Mouse (Mus musculus): ENCODE results near the gene Vmn1r21. TPM values are rescaled to one million over a fixed set of nuclear protein-coding genes. Genes with fewer than 3 reads are reported as not detected.
"Not testable (repeated sequence)": the region's sequence is repeated elsewhere in the genome, so short reads cannot be mapped to it uniquely, and the experiment has no call there.

Gene Vmn1r21
- not detected for total RNA-seq (2021)
- long read RNA-seq, experiment 1: 0 reads
- long read RNA-seq, experiment 2: 0 reads

DNA sequence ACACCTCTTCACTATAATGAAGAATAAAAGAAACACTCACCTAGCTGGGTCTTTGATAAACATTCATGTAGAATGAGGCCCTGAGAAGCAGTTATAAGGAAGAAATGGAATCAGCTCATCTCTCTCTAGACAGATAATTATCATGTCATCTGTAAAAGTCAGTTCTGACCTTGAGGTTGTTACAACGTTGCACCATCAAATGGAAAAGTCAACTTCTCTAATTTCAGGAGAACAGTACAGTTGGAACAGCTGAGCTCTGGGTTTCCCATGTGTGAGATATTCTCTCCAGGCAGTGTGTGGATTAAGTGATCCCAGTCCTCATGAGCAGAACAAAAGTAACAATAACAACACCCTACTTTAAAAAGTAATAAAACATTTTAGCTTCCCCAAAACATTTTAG, at the start of gene Vmn1r21:
Gene Vmn1r21 (minus strand): TSS at position 58 of the 400 bp plus-strand sequence.
- DNase-seq: no peak

DNA sequence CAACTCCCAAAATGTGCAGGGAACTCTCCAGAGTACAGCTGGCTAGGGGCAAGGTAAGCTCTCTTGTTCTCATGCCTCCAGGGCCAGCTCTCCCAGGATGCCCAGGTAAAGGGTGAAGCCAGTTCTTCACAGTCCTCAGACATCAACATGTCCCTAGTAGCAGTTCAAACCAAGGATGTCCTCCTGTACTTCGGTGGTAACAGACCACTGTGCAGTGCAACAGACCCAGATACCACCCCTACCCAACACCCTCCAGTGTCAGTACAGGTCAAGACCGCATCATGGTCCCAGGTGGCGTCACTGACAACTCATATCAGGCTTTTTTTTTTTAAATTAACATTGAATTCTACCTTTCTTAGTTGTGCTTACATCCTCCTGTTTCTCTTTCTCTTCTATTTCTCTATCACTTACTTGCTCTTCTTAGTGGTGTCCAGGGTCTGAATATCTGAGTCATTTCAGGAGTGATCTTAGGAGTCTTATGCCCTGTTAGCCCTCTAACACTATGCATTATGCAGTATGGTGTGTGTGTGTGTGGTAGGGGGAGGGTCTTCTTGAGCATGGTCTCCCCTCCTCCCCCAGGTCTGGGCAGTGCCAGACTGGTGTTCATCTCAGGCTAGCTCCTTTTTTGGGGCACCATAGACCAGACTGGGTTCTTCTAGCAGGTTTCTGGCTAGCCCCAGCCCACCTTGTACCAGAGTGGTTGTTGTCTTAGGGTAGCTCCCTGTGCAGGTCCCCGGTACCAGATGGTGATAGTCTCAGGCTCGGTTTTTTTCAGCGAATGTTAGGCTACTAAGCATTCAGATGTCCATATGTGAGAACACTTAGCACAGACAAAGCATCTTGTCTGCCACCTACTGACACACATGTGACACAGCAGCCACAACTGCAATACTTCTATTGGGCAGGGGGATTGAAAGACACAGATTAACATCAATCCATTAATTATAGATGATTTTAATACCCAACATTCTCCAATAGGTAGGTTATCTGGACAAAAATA, 9.2 kb upstream of the Vmn1r21 start:
- DNase-seq: peak; percentile 2 to 19

DNA sequence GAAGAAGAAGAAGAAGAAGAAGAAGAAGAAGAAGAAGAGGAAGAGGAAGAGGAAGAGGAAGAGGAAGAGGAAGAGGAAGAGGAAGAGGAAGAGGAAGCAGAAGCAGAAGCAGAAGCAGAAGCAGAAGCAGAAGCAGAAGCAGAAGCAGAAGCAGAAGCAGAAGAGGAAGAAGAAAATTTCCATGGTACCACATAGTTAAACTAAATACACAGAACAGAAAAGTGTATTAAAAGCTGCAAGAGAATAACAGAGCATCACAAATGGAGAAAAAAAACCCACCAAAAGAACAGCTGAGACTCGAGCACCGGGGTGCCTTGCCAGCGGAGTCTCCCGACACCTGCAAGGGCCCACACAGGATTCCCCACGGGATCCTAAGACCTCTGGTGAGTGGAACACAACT, 1.0 kb upstream of the Vmn1r21 start:
- not testable (repeated sequence) for DNase-seq

DNA sequence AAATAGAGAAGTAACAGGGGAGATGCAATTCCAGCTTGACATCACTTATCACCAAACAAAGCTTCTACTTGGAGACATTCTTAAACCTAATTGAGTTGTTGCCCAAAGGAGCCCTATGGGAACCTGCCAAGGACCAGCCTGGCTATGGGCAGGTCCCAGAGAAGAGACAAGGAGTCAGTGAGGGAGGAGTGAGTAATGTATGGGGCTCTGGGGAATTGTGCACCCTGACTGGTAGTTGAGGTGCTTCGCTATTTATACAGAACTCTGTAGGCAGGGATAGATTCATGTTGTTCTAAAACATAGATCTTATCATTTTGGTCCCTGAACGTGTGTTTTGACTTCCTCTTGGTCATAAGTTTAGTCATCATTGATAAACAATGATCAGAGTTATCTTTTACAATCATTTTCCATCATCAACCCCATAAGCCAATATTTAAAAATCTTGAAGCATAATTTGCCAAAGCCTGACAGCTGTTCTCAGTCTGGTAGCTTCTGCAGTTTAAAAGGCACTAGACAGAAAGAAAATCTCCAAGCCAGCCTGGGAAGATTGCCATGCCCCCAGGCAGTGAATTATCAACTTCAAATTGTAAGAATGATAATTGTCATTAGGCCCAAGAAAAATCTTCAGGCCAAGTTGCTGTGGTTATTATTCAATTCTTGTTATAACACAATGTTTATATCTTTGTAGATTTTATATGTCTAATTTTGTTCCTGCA, 10.3 kb downstream of the Vmn1r21 start:
- DNase-seq: no peak

DNA sequence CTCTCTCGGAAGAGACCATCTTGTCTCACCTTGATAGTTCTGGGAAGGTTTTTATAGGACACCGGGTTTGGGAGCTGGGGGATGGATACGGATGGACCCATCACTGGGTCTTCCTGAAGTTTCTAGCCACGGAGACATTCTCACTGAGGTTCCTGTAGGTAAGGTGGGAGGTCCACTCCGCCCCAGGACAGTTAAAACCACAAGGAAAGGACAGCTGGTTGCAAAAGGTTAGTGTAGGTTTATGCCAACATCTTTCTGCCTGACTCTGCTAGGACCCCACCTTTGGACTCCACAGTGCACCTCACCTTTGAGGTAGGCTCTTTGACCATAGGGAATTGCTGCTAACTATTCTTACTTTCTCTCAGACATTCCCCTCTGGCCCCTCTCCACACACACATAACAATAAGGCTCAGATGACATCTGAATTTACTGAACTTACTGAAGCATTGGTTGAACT, 24.9 kb downstream of the Vmn1r21 start:
- DNase-seq: no peak

DNA sequence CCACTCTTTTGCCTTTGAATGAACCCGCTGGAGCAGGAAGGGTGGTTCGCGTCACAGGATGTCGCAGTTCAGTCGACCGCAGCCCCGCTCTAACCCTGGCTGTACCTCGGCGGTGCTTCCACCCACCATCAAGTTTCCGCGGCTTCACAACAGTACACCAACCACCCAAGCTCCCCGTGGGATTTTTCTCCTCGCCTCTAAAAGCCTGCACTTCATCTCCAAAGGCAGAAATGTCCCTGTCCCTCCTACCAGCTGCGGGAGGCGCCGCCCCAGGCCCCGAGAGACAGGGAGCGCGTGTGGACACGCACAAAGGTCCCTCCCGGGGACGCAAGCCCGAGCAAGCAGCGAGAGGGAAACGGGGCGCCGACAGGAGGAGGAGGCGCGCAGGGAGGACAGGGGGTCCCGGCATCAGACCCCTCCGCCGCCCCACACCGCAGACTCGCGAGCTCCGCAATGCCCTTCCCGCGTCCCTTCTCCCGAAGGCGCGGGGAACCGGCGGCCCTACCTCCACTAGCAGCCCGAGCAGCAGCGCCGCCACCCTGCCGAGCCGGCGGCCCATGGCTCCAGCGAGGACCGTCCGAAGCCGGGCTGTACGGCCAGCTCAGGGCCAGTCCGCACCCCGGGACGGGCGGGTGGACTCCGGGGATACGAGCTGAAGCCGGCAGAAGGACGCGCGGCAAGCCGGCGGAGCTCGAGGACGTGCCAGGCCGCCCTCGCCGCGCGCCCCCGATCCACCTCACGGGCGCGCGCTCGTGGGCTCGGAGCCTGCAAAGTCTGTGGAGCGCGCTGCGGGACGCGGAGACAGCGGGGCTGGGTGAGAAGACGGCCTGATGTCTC, 25.5 kb downstream of the Vmn1r21 start, which contains the start of gene Vopp1:
Gene Vopp1 (minus strand): TSS at position 738 of the 837 bp plus-strand sequence.
- peak; percentile 74 to 82 for DNase-seq

DNA sequence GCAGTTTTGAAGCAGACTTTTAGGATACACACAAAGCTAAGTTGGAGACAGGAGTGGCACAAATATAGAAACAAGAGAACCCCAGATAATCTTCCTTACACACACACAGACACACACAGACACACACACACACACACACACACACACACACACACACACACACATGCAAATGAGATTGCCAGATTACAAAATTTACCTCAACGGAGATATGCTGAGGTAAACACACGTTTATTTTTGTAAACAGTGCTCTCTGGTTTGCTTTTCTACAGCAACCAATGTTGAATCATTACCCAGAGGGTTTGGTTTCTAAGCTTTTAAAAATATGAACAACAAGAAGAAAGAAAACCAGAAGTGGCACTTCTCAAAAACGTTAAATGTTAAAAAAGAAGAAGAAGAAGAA, 26.7 kb downstream of the Vmn1r21 start:
- DNase-seq: no peak

DNA sequence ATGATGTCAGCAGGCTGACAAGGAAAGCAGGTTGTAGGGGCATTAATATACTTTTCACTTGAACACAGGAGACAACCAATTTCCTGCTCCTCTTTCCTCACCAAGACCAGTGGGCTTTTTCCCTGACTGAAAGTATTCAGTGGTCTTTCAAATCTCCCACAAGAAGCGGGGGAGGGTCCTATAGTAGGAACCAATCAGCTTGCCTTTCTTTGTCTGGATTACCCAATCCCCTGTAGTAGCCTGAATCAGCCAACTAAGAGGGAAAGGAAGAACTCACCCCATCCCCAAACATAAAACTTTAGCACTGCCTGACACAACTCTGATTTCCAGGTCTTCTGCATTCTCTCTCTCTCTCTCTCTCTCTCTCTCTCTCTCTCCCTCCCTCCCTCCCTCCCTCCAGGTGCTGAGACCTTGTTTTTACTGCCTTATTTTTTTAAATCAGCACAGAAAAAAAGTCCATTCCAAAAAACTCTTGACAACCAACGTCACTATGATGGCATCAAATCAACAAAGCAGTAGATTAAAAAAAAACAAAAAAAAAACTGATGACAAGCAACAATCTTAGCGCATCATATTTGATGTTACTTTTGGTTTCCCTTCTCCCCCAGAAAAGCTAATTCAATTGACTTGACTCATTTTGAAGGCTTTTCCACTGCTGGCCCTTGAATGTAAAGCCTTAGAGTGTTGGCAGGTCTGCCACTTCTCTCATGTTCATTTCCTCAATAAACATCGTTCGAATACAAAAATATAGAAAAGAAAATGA, 27.3 kb downstream of the Vmn1r21 start:
- DNase-seq: no peak

DNA sequence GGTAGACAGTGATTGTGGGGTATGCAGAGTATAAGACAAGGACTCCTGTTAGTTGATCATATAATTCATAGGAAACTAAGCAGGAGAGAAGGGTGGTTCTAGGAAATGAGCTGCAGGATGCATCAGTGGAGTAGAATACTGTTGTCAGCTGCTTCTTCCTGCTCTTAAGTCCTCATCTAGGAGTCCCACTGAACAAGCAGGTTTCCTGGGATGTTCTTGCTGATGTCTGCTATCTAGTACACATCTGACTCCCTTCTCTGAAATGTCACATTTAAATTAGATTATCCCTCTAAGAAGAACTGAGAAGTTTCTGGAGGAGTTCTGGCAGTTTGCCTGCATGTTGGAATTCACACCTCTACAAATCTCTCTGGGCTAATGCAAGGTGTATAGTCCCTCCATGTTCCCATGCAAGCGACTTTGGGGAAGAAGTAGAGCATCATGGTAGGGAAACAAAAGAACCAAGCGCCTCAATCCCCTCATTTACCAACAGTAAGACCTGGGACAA, 35.7 kb downstream of the Vmn1r21 start:
- DNase-seq: no peak

DNA sequence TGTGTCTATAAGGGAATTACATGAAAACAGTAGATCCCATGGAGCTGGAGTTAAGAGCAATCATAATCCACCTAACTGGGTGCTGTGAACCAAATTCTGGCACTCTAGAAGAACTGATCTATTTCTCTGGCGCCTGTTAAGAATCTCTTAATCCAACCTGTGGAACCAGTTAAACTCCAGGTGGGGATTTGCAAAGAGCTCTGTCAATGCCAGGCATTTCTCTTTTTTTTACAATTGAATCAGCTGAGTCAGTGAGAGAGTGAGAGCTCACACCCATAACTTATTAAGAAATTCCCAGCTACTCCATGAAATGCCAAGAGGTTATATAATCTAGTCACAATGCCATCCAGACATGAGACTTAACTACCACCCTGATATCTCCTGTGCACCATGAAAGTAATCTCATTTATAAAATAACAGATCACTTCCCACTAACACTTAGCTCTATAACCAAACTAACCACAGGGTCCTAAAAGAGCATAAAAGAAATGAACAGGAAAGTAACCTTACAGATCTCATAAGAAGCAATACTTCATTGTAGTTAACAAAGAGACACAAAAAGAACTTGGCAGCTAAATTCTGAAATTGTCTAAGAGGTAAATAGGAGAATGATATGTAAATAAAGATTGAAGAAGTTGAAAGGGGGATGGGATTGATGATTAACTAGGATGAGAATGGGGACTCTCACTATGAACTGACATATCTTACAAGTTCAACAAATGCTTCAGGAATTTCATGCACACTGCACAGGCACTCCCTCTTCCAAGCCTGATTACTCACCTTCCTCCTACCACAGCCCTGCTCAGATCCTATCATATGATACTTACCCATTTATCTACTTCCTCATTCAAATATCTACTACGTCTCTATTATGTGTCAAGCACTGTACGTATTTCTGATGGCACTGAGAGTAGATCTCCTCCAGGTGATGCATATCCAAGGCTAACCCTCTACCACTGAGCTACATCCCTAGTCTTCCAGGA, 38.1 kb downstream of the Vmn1r21 start:
- no peak for DNase-seq

DNA sequence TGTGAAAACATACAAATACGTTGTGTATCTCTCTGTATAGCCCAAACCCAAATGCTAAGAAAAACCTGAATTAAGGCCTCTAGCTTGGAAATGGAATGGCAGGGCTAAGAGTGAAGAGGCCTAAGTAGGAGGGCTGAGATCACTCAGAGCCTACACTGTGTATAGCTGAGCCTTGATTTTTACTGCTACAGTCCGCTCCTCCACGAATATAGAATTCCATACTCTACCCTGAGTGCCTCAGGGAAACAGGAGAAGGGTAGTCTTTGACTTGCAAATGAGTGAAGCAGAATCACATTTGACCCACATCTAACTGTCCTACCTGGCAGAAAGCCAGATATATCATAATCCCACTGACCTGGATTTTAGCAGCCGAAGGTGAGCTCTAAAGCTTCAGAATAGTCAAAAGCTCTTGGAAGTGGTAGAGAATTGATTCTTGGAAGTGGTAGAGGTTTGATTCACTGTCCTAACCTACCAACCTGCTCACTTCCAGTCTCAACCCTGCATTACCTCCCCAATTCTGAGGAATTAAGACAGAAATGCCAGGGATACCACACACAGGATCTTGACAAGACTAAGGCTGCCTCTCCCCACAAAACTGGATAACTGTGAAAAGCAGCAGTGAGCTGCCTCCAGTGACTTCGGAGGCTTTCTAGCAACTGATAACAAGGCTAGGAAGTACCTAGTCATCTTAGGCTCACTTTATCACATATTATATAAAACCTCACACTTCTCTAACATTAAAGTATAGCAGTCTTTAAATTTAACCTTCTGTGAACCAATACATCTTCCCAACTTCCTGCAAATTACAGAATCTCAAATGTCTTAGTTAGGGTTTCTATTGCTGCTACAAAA, 44.7 kb downstream of the Vmn1r21 start:
- no peak for DNase-seq

DNA sequence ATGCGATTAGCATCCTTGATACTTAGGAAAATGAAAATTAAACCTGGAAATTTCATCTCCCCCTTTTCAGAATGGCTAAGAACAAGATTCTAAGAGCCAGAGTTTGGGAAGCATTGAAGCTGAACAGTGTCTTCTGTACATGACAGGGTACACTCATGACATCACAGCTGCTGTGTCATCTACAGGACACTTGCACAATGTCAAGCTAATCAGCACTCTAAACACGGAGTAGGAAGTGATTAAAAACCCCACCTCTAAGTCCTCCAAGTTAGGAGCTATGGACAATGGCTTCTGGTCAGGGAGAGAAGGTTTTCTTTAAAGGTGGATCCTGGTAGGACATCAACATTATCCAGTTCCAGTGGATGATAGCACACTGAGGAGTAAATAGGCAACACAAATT, 47.0 kb downstream of the Vmn1r21 start:
- no peak for DNase-seq

DNA sequence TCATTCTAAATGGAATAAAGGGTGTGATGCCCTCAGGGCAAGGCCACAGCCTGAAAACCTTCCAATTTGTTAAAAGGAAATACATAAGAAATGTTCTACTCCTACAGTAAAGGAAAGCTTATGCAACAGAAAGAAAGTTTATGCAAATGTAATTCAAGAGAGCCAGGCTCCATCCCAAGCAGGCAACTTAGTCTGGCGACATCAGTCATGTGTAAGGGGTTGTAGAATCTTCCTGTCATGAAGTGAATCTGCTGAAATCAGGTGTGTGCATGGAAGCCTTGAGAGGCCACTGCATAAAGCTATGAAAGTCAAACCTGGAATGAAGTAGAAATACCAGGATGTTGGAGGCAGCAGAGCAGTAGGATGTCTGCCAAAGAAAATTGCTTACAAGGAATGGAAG, 51.2 kb downstream of the Vmn1r21 start:
- DNase-seq: no peak

DNA sequence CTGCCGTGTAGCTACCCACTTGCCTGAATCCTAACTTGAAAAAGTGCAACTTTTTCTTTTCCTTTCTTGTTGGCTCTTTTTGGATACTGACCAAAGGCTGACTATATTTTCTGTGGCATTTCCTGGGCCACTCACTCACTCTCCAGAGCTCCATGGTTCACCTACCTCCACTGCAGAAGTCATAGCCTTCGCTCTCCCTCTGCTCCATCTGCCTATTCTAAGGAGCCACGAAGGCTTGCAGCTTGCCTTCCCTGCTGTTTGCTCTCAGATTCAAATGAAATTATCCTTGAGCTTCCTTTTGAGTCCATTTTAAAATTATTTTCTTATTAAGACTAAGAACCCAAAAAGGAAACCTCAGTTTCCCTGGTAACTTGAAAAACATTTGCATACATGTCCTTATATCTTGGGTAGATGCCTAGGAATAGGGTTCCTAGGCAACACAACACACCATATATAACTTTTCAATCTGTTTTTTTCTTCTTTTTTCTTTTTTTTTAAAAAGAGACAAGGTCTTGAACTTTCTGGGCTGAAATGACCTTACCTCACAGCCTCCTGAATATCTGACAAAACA, 53.2 kb downstream of the Vmn1r21 start:
- no peak for DNase-seq

DNA sequence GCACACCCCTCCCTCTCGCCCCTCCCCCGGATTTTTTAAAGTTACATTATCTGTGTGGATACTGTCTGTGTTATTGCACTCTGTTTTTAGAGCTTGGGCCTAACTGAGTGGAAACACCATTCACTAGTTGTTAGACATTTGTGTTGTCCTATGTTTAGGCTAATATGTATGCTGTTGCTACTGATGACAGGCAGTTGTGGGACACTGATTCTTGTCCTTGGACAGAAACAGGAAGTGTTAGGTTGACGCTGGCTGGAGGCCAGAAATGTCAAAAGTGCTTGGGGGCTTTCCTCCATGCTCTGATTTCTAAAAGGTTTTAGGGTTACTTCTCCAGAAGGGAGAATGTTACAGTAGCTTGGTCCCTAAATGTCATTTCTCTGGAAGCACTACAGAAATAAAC, 54.3 kb downstream of the Vmn1r21 start:
- no peak for DNase-seq
